Mouse (Mus musculus): ENCODE data around the gene Slco2a1. TPM values are rescaled to one million over a fixed set of nuclear protein-coding genes. Genes with fewer than 3 reads are reported as not detected.
"Not testable (repeated sequence)": the region's sequence is repeated elsewhere in the genome, so short reads cannot be mapped to it uniquely, and the experiment has no call there.

Slco2a1 gene
- polyA plus RNA-seq, 1 experiment from 2014 or later = 13.5 TPM

DNA sequence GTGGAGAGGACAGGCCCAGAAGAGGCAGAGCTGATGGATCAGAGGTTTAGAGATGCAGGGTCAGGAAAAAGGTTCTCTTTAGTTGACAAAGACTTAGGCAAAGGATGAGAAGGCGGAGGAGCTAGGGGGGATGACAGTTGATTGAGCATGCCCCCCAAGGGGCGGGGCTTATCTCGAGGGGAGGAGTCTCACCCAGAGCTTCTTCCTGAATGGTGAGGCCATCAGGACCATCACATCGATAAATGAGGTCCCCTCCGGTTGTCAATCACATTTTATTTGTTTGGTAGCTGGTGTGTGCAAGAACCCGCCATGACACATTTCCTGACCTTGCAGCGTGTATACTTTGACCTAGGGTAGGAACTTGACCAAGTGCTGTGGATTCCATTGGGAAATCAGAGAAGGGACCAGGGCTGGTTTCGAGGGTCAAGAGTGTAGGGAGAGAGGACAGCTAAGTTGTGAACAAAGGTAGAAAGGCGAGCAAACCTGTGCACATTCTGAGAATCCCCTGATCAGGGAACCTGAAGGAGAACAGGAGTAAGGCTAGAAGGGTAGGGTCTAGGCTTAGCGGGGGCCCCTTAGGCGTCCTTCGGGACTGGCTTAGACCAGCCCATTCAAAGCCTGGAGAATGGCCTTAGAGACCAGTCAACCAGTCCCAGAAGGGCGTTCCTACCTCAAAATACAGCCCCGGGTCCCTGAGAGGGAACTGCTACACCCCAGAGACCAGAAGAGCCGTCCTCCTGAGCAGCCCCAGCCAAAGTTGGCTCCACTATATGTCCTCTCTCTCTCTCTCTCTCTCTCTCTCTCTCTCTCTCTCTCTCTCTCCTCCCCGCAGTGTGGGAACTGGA is 102.7 kb downstream of the Slco2a1 start:
- Histone ChIP-seq H3K27ac (ENCODE audit: low read length) (peak overlapping the region; percentile 48; the same call in 1 of the 2 replicates), H3K4me3 (ENCODE audit: low read depth, low read length) (no peak overlapping the region), H3K36me3 (ENCODE audit: control insufficient read depth, insufficient read depth) (no peaks in the 10 kb centered on the region), H3K9me3 (replicated peaks; ENCODE audit: control insufficient read depth, low read length) (no peaks in the 10 kb centered on the region), H3K4me2 (ENCODE audit: low read depth, low read length) (no peak overlapping the region), H3K27me3 (ENCODE audit: control insufficient read depth, insufficient read depth, low read depth, low read length) (no peaks in the 10 kb centered on the region), H3K4me1 (ENCODE audit: control insufficient read depth, low read depth, low read length) (peaks cover 11% of the 10 kb centered on the region), H3K9ac (ENCODE audit: low read depth, low read length) (no peak overlapping the region)
- ATAC-seq (ENCODE audit: low read depth) = no peak
- 61% methylated on average over 16 of the region's 16 CpGs for WGBS (ENCODE audit: insufficient replicate concordance)

- Histone ChIP-seq H3K9ac (ENCODE audit: low read depth, low read length) (peak overlapping the region; percentile 36), H3K4me2 (ENCODE audit: low read depth, low read length) (peak overlapping the region; percentile 65)
- under 1% methylated on average over 19 of the region's 19 CpGs for WGBS (ENCODE audit: insufficient replicate concordance)
These were observed 103.7 kb downstream of the Slco2a1 start for GRCm38 (mm10) chr9:103092248-103092647.

GRCm38 (mm10) chr9:103093681-103094080 is 105.2 kb downstream of the Slco2a1 start:
- no peak overlapping the region for H3K4me3 ChIP-seq (ENCODE audit: low read depth, low read length)
- no peak overlapping the region for H3K9ac ChIP-seq (ENCODE audit: low read depth, low read length)
- H3K9me3 ChIP-seq (replicated peaks; ENCODE audit: control insufficient read depth, low read length) = no peaks in the 10 kb centered on the region
- peaks cover 11% of the 10 kb centered on the region for H3K4me1 ChIP-seq (ENCODE audit: control insufficient read depth, low read depth, low read length)
- whole genome bisulfite sequencing (ENCODE audit: insufficient replicate concordance) = 64% methylated on average over 3 of the region's 3 CpGs
- H3K36me3 ChIP-seq (ENCODE audit: control insufficient read depth, insufficient read depth) = no peaks in the 10 kb centered on the region
- H3K27me3 ChIP-seq (ENCODE audit: control insufficient read depth, insufficient read depth, low read depth, low read length) = no peaks in the 10 kb centered on the region
- no peak overlapping the region for H3K4me2 ChIP-seq (ENCODE audit: low read depth, low read length)
- no peak for ATAC-seq (ENCODE audit: low read depth)
- H3K27ac ChIP-seq (ENCODE audit: low read length) = no peak overlapping the region

More at GRCm38 (mm10) chr9:103092248-103092647, 103.7 kb downstream of the Slco2a1 start:
- ATAC-seq (ENCODE audit: low read depth) = peak; percentile 50
- no peaks in the 10 kb centered on the region for H3K36me3 ChIP-seq (ENCODE audit: control insufficient read depth, insufficient read depth)
- H3K27ac ChIP-seq (ENCODE audit: low read length) = no peak overlapping the region
- no peaks in the 10 kb centered on the region for H3K9me3 ChIP-seq (replicated peaks; ENCODE audit: control insufficient read depth, low read length)
- H3K4me1 ChIP-seq (ENCODE audit: control insufficient read depth, low read depth, low read length) = peaks cover 11% of the 10 kb centered on the region
- no peaks in the 10 kb centered on the region for H3K27me3 ChIP-seq (ENCODE audit: control insufficient read depth, insufficient read depth, low read depth, low read length)
- peak overlapping the region; percentile 44 for H3K4me3 ChIP-seq (ENCODE audit: low read depth, low read length)

DNA sequence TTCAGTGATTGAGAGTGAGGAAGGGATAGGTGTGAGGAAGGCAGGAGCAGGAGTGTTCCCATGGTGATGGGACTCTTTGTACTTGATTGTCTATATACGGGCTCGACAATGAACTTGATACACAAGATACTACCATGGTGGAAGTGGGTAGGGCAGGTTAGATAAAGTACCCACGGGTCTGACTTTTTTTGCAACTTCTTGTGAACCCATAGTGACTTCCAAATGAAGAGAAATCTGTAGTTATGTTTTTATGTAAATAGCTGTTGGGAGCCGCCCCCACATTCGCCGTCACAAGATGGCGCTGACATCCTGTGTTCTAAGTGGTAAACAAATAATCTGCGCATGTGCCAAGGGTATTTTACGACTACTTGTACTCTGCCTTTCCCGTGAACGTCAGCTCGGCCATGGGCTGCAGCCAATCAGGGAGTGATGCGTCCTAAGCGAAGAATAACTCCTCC is 119.9 kb downstream of the Slco2a1 start:
- not testable (repeated sequence) for H3K4me1 ChIP-seq (ENCODE audit: control insufficient read depth, low read depth, low read length)
- WGBS (ENCODE audit: insufficient replicate concordance) = 18% methylated on average over 8 of the region's 14 CpGs

DNA sequence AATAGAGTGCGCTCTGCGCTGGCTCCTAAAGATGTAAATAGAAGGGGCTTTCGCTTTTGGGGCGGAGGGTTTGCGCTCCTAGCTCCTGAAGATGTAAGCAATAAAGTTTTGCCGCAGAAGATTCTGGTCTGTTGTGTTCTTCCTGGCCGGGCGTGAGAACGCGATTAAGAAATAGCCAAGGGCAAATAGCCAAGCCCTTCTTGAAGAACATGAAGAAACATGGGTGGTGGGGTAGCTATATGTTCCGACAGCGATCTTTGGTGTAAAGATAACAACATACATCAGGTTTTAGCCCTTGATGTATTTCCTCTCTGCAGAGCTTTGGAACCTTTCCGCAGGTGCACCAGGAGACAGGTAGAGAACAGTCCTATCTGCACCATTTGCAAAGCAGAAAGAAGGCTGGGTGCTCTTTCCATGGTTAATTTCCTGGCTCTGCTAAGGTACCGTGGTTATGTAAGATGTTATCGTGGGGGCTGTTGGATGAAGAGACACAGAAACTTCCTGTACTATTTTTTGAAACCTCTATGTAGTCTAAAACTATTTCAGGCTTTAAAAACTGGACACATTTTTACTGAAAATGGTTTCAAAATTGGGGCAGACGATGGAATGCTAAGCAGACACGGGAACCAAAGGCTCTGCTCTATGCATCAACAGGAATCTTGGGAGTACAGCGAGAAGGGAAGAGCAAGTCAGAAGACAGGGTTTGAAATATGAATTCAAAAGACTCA is 120.6 kb downstream of the Slco2a1 start:
- peaks cover 46% of the 10 kb centered on the region for H3K27me3 ChIP-seq (ENCODE audit: control insufficient read depth, insufficient read depth, low read depth, low read length)
- WGBS (ENCODE audit: insufficient replicate concordance) = 22% methylated on average over 18 of the region's 18 CpGs
- peaks cover 4% of the 10 kb centered on the region for H3K4me1 ChIP-seq (ENCODE audit: control insufficient read depth, low read depth, low read length)
- ATAC-seq (ENCODE audit: low read depth) = no peak
- peak overlapping the region; percentile 45 for H3K9ac ChIP-seq (ENCODE audit: low read depth, low read length)
- H3K27ac ChIP-seq (ENCODE audit: low read length) = no peak overlapping the region
- H3K4me3 ChIP-seq (ENCODE audit: low read depth, low read length) = peak overlapping the region; percentile 59
- no peaks in the 10 kb centered on the region for H3K36me3 ChIP-seq (ENCODE audit: control insufficient read depth, insufficient read depth)
- peak overlapping the region; percentile 72 for H3K4me2 ChIP-seq (ENCODE audit: low read depth, low read length)
- no peaks in the 10 kb centered on the region for H3K9me3 ChIP-seq (replicated peaks; ENCODE audit: control insufficient read depth, low read length)

More for the DNA sequence above, 119.9 kb downstream of the Slco2a1 start:
- peak; percentile 55 for ATAC-seq (ENCODE audit: low read depth)
- Histone ChIP-seq H3K27me3 (ENCODE audit: control insufficient read depth, insufficient read depth, low read depth, low read length) (peaks cover 41% of the 10 kb centered on the region), H3K4me3 (ENCODE audit: low read depth, low read length) (peak overlapping the region; percentile 59), H3K4me2 (ENCODE audit: low read depth, low read length) (peak overlapping the region; percentile 55)
- H3K27ac ChIP-seq (ENCODE audit: low read length); H3K36me3 ChIP-seq (ENCODE audit: control insufficient read depth, insufficient read depth); H3K9ac ChIP-seq (ENCODE audit: low read depth, low read length); H3K9me3 ChIP-seq (replicated peaks; ENCODE audit: control insufficient read depth, low read length): not testable (repeated sequence)

GRCm38 (mm10) chr9:103109911-103110310 is 121.4 kb downstream of the Slco2a1 start:
- Histone ChIP-seq H3K27ac (ENCODE audit: low read length) (no peak overlapping the region), H3K4me2 (ENCODE audit: low read depth, low read length) (no peak overlapping the region), H3K27me3 (ENCODE audit: control insufficient read depth, insufficient read depth, low read depth, low read length) (peaks cover 46% of the 10 kb centered on the region), H3K4me1 (ENCODE audit: control insufficient read depth, low read depth, low read length) (peaks cover 4% of the 10 kb centered on the region), H3K9ac (ENCODE audit: low read depth, low read length) (no peak overlapping the region), H3K4me3 (ENCODE audit: low read depth, low read length) (no peak overlapping the region), H3K36me3 (ENCODE audit: control insufficient read depth, insufficient read depth) (no peaks in the 10 kb centered on the region), H3K9me3 (replicated peaks; ENCODE audit: control insufficient read depth, low read length) (no peaks in the 10 kb centered on the region)
- ATAC-seq (ENCODE audit: low read depth) = no peak
- 41% methylated on average over 2 of the region's 2 CpGs for WGBS (ENCODE audit: insufficient replicate concordance)

DNA sequence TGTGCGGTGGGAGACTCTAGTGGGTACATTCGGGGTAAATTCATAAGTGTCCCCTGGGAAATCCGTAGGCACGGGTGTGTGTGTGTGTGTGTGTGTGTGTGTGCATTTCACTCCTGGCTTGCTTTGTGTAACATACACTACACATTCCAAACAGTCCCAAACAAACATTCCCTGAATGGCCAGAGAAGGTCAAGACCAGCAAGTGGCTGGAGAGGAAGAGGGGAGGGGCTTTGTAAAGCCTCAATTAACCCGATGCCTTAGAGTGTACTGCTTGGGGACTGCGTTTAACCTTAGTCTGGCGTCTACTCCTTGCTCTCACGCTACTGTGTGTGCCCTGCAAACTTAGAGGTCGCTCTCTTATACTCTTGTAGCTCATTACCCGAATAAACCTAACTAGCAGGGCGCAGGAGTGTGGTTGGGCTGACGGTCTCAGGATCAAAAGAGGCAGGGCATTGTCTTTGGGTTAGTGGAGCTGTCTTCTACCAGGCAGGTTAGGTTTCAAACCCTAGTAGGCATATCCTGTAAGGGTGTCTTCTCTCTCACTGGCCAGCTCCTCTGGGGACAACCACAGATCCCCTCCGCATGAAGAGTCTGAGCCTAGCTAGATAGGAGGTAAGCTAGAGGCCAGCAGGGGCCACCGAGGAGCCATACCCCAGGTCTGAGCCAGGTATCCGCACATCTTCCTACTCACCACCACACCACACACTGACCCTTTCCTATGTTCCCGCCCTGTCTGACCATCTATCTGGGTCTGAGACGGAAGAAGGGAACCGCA is 122.4 kb downstream of the Slco2a1 start:
- ATAC-seq (ENCODE audit: low read depth) = no peak
- Histone ChIP-seq H3K4me3 (ENCODE audit: low read depth, low read length) (peak overlapping the region; percentile 54), H3K4me2 (ENCODE audit: low read depth, low read length) (peak overlapping the region; percentile 76), H3K27ac (ENCODE audit: low read length) (no peak overlapping the region), H3K4me1 (ENCODE audit: control insufficient read depth, low read depth, low read length) (peaks cover 4% of the 10 kb centered on the region), H3K9ac (ENCODE audit: low read depth, low read length) (no peak overlapping the region), H3K36me3 (ENCODE audit: control insufficient read depth, insufficient read depth) (no peaks in the 10 kb centered on the region), H3K27me3 (ENCODE audit: control insufficient read depth, insufficient read depth, low read depth, low read length) (peaks cover 46% of the 10 kb centered on the region), H3K9me3 (replicated peaks; ENCODE audit: control insufficient read depth, low read length) (no peaks in the 10 kb centered on the region)
- WGBS (ENCODE audit: insufficient replicate concordance) = 14% methylated on average over 18 of the region's 18 CpGs

DNA sequence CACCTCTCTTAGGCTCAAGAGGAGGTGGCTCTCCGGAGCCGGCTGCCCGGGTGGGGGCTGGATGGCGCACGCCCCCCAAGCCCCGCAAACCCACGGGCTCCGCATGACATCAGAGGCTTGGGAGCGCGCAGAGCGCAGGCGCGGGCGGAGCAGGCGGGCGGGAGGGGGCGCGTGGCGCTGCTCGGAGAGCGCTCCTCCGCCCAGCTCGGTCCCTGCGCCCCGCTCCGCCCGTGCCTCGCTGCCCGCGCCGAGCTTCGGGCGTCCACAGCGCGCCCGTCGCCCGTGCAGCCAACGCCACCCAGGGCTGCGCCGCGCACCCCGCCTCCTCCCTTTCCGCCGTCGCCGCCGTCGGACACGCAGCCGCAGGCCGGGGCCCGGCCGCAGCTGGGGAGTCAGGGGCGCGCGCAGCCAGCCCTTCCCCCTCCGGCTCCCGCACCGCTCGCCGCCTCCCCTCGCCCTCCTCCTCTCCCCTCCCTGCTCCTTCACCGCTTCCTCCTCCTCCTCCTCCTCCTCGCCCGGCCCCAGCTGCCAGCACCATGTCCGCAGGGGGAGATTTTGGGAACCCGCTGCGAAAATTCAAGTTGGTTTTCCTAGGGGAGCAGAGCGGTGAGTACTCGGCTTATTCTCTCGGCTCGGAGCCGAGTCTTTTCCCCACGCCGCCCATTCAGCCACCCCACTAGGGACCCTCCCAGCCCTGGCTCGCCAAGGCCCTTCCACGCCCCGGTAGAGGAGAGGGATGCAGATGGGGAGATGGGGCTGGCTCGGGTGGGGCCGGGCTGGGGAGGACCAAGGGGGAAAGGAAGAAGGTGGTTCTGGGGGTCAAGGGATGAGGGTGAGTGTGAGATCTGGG is 123.3 kb downstream of the Slco2a1 start, which contains the start of gene Rab6b:
TSS of gene Rab6b (plus strand) at position 167 of the 850 bp plus-strand sequence.
- peaks cover 4% of the 10 kb centered on the region for H3K4me1 ChIP-seq (ENCODE audit: control insufficient read depth, low read depth, low read length)
- H3K4me2 ChIP-seq (ENCODE audit: low read depth, low read length) = peak within 1 kb of the TSS; percentile 76
- no peak; the same call in 1 of the 2 replicates for ATAC-seq (ENCODE audit: low read depth)
- H3K9me3 ChIP-seq (replicated peaks; ENCODE audit: control insufficient read depth, low read length) = no peaks in the 10 kb centered on the region
- H3K4me3 ChIP-seq (ENCODE audit: low read depth, low read length) = peak within 1 kb of the TSS; percentile 54
- H3K27ac ChIP-seq (ENCODE audit: low read length) = no peak within 1 kb of the TSS
- H3K36me3 ChIP-seq (ENCODE audit: control insufficient read depth, insufficient read depth) = no peaks in the 10 kb centered on the region
- H3K9ac ChIP-seq (ENCODE audit: low read depth, low read length) = no peak within 1 kb of the TSS
- under 1% methylated on average over 71 of the region's 81 CpGs for WGBS (ENCODE audit: insufficient replicate concordance)
- peaks cover 46% of the 10 kb centered on the region for H3K27me3 ChIP-seq (ENCODE audit: control insufficient read depth, insufficient read depth, low read depth, low read length)
